Comparison of ENCODE assay signal across 18 mouse cellular contexts in the genomic region with DNA sequence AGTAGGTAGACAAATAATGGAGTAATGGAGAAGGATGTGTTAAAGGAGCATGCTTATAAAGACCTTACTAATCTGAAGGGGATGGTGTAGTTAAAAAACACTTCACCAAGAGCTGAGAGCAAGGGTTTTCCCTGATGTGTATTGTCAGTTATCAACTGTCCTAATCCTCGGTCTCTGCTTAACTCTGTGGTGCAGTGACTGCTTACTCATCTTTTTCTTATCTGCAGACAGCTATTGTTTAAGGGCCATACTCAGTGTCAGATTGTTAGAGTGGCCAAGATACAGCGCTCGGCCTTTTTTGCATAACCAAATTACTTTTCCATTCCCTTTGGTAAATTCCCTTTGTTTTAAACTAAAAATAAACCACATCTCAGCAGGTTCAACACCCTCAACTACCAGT.
"Had no signal": no experiment of that assay in that cellular context is flagged by ENCODE, and none has a peak within 500 bp of the region (broad histone marks: within the 10 kb centered on the region; RNA-seq: fewer than 3 reads in every experiment).

No protein-coding gene starts in this region.

- H3K27me3 ChIP-seq: kidney, embryonic 15.5 days; limb, embryonic 12.5 days; megakaryocyte, embryonic 14.5 days; midbrain, embryonic 12.5 days; neural tube, embryonic 13.5 days; stomach, embryonic 15.5 days had no signal

- H3K4me3 ChIP-seq: kidney, embryonic 15.5 days; limb, embryonic 12.5 days; megakaryocyte, embryonic 14.5 days; midbrain, embryonic 12.5 days; neural tube, embryonic 13.5 days; stomach, embryonic 15.5 days had no signal

- H3K36me3 ChIP-seq: kidney, embryonic 15.5 days; limb, embryonic 12.5 days; midbrain, embryonic 12.5 days; neural tube, embryonic 13.5 days; stomach, embryonic 15.5 days had no signal

- H3K9me3 ChIP-seq: kidney, embryonic 15.5 days; limb, embryonic 12.5 days; megakaryocyte, embryonic 14.5 days; midbrain, embryonic 12.5 days; neural tube, embryonic 13.5 days; stomach, embryonic 15.5 days had no signal

- DNase-seq: kidney, postnatal 25 days; layer of hippocampus, adult 9-11 months; layer of hippocampus, postnatal 36 days; liver; lung, adult 18-20 months; lung, postnatal 10 days; lung, postnatal 4 days; right cerebral cortex, postnatal 14 days; thymus, adult 2 months; thymus, postnatal 25 days had no signal

- H3K4me1 ChIP-seq: kidney, embryonic 15.5 days; limb, embryonic 12.5 days; midbrain, embryonic 12.5 days; neural tube, embryonic 13.5 days; stomach, embryonic 15.5 days had no signal

- H3K9ac ChIP-seq: kidney, embryonic 15.5 days; limb, embryonic 12.5 days; liver, embryonic 14.5 days; midbrain, embryonic 12.5 days; neural tube, embryonic 13.5 days; stomach, embryonic 15.5 days had no signal

- H3K27ac ChIP-seq: kidney, embryonic 15.5 days; limb, embryonic 12.5 days; liver, embryonic 14.5 days; midbrain, embryonic 12.5 days; neural tube, embryonic 13.5 days; stomach, embryonic 15.5 days had no signal

- ATAC-seq: midbrain, embryonic 16.5 days had no signal
